Mouse (Mus musculus): Measurements from ENCODE around the gene Rab11fip5.
A peak's percentile ranks its signal among the peaks of the same experiment; 100 is the strongest.

The Rab11fip5 gene

DNA sequence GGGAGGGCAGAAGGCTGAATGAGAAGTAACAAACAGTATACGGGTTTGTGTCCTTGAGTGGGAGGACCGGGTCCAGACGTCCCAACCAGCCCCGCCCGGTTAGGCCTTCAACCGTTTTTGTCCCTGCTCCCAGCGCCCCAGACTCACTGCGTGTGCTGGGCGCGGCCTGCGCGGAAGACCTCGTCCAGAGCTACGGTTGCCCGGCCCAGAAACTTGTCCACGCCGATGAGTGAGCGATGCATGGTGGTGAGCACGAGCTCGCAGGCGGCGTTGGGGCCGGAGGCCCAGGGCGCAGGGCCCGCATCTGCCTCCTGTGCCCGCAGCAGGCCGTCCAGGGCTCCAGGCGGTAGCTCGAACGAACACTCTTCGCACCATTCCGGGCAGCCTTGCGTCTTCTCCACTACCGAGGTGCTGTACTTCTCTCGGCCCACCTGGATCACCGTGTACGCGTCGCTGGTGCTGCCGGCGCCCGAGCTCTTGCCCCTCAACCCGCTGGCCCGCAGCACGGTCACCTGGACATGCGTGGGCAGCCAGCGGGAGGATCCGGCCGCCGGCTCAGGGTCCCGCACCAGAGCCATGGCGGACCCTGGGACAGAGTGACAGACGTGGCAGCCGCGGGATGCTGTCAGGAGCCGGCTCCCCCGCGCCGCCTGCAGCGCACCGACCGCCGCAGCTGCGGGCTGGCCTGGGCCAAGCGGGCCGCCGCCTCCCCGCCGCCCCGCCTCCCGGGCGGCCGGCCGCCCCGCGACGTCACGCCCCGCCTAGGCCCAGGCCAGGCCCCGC is at the start of gene Rab11fip5:
Rab11fip5 (minus strand) TSS at position 684 of the 783 bp plus-strand sequence.
- DNase-seq (ENCODE audit: low spot score in 2 of 2): peak; percentile 49 to 58

GRCm38 (mm10) chr6:85423836-85424379 is 49.5 kb upstream of the Rab11fip5 start, which contains the start of gene Noto:
Noto (plus strand) TSS chr6:85423886.
- no peak for DNase-seq (ENCODE audit: low spot score in 2 of 2)

- DNase-seq (ENCODE audit: low spot score in 2 of 2): no peak
These were observed 44.7 kb upstream of the Rab11fip5 start for GRCm38 (mm10) chr6:85419150-85419549.

- no peak for DNase-seq (ENCODE audit: low spot score in 2 of 2)
These were observed 41.4 kb upstream of the Rab11fip5 start for GRCm38 (mm10) chr6:85415829-85416228.

DNA sequence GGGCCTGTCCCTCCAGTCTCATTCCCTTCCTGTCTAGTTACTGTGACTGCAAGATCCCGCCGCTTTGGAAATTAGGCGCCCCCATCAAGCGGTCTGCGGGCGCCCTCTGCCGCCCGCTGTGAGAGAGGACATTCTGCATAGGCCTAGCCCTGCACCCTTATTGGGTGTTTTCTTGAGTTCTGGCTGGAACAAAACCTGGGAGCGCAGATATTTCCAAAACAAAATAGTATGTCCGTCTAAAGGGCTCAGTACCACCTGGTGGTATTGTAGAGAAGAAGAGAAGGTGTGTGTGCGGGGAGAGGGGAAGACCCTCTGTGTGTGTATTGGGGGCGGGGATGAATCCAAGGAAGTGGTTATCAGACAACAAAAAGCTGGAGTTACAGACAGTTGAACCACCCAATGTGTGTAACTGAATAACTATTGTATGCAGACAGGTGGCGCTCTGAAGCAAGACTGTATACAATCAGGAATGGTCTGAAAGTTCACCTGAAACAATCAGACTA is 36.4 kb upstream of the Rab11fip5 start:
- DNase-seq (ENCODE audit: low spot score in 2 of 2): peak; percentile 65 to 80

DNA sequence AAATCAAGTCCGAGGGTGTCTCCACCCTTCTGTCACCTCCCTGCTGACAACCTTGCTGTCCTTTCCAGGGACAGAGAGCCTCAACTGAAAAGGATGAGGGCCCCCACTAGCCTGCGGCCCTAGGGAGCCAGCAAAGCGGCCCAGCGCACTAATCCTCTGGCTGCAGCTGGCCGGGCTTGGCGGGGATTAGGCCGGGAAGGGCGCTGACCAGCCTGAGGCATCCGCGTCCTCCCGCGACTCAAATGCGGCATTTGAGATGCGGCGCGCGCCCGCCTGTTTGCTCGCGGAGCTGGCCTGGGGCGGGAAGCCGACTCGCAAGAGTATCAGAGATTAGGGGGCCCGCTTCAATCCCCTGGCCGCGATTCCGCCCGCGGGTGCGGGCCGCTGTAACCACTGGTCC is 34.6 kb upstream of the Rab11fip5 start:
- no peak for DNase-seq (ENCODE audit: low spot score in 2 of 2)

DNA sequence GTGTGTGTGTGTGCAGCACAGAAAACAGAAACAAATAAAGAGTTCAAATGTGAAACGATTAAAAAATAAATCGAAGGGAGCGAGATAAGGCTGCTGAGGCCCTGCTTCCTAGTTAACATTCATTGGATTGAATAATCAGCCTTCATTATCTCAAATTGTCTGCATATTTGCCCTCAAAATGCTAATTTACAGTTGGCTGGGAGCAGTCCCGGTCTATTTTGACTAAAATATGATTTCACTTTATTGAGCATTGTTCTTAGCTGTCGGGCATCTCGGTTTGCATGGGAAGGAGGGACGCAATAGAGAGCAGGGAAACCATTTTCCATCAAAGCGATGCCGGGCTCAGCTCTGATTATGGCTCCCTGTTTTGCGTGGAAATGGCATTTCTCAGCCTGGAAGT is 28.6 kb upstream of the Rab11fip5 start:
- DNase-seq (ENCODE audit: low spot score in 2 of 2): no peak

DNA sequence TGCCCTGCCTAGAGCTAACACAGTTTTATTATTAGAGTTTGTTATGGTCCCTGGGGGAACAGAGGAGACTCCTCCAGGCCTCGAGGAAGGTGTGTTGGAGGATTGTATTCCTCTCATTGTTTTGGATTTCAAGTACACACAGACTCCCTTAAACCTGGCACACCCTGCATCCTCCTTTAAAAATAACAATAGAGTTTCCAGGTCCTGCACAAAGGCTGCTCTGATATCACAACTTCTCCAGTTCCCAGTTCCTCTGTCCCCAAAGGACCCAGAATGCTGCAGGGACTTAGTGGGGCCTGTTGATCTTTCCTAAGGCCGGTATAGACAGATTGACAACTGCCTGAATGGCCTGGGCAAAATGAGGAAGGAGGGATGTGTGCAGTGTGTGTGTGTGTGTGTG is 28.2 kb upstream of the Rab11fip5 start:
- no peak for DNase-seq (ENCODE audit: low spot score in 2 of 2)

- DNase-seq (ENCODE audit: low spot score in 2 of 2): peak in 1 of 2 experiments; percentile 39
These were observed 25.3 kb upstream of the Rab11fip5 start for GRCm38 (mm10) chr6:85399715-85400114.

DNA sequence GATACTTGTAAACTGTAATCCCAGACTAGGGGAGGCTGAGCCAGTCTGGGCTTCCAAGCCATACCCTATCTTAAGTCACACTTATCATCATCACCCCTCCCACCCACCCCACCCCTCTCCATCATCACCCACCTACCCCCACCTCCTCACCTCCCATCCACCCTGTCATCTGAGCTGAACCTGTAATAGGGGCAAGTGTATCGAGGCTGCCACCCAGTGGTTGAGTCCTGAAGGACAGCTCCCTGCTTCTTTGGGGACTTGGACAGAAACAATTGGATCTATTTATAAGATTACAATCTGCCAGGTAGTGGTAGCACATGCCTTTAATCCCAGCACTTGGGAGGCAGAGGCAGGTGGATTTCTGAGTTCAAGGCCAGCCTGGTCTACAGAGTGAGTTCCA is 22.7 kb upstream of the Rab11fip5 start:
- no peak for DNase-seq (ENCODE audit: low spot score in 2 of 2)

DNA sequence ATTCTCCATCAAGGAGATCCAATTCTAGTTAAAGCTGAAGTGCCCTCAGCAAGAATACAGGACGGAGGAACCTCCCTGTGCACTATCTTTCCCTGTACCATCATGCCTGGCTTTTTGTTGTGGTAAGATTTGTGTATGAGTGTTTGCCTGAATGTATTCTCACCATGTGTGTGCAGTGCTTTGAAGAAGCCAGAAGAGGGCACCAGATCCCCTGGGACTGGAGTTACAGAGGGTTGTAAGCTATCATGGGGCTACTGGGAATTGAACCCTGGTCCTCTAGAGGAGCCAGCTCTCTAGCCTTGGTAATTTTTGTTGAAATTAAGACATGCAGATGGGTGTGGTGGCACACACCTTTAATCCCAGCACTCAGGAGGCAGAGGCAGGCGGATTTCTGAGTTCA is 20.9 kb upstream of the Rab11fip5 start:
- no peak for DNase-seq (ENCODE audit: low spot score in 2 of 2)

- DNase-seq (ENCODE audit: low spot score in 2 of 2): peak; percentile 58 to 80
These were observed 17.4 kb upstream of the Rab11fip5 start for GRCm38 (mm10) chr6:85391803-85392202.

GRCm38 (mm10) chr6:85388608-85389007 is 14.2 kb upstream of the Rab11fip5 start:
- no peak for DNase-seq (ENCODE audit: low spot score in 2 of 2)

DNA sequence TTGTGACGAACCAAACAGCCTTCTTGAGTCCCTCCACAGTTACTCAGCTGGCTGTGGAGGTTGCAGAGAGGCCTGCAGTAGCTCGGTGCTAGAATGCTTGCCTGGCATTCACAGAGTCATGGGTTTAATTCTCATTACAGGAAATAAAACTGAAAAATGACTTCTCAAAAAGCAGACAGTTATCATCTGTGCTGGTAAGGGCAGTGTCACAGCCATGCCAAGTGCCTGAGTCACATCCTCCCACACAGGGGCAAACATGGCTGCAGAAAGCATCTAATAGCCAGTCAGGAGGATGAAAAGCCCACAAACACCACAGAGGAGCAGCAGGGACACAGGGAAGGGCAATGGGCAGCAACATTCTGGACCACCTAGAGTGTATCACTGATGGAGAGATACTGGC is 8.4 kb upstream of the Rab11fip5 start:
- DNase-seq (ENCODE audit: low spot score in 2 of 2): no peak

GRCm38 (mm10) chr6:85381648-85382020 is 7.2 kb upstream of the Rab11fip5 start:
- no peak for DNase-seq (ENCODE audit: low spot score in 2 of 2)

- DNase-seq (ENCODE audit: low spot score in 2 of 2): no peak
These were observed 6.6 kb upstream of the Rab11fip5 start for GRCm38 (mm10) chr6:85380901-85381647.

DNA sequence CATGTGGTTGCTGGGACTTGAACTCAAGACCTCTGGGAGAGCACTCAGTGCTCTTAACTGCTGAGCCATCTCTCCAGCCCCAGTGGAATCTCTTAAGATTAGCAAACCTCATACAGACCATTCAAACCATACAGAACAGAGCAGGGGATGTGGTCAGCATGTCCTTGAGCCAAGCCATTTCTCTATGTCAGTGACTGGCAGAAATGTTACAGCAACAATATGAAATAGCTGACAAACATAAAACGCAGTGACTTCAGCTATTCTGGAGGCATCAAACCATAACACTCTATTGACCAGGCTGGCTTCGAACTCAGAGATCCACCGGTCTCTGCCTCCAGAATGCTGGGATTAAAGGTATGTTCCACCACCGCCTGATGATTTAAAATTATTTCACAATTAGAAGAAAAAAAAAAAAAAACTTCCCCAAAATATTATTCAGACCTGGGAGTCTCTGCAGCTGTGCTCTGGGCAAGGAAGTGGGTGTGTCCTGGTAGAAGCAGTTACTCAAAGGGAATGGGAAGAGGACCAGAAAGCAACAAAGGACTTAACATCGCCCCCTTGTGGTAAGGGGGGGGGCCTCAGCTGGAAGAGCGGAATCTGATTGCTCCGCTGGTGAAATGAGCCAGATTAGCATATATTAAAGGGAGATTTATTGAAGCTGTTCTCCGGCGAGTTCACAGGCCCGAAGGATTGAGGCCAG is 5.9 kb upstream of the Rab11fip5 start:
- DNase-seq (ENCODE audit: low spot score in 2 of 2): peak; percentile 80 to 82

GRCm38 (mm10) chr6:85378629-85379028 is 4.2 kb upstream of the Rab11fip5 start:
- DNase-seq (ENCODE audit: low spot score in 2 of 2): no peak

- no peak for DNase-seq (ENCODE audit: low spot score in 2 of 2)
These were observed 3.4 kb upstream of the Rab11fip5 start for GRCm38 (mm10) chr6:85377876-85378275.

DNA sequence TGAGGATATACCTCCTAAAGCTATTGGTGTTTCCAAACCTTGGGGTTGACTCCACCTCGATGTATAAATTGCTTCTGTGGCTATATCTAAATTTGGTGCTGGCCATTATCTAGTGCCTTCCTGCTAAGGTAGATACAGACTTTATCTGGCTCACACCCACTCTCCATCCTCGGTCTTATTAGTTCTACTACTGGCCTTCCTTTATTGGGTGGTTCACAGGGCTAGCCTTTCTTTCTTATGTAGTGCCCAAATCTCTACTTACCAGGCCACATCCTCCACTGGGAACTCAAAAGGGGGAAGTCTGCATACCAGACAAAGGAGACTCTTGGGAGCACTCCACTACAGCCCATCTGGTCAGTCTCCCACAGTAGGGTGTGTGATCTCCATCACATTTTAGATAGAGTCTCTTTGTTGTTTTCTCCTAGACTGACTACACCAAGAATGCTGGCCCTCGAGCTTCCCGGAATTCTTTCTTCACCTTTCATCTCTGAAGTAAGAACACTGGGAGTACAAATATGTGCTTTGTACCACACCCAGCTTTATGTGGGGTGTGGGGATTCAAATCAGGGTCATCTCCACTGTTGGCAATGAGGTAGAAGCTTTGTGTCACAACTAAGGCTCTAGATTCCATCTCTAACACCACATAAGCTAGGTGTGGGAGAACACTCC is 2.8 kb upstream of the Rab11fip5 start:
- no peak for DNase-seq (ENCODE audit: low spot score in 2 of 2)

GRCm38 (mm10) chr6:85374734-85375114 is 290 bp upstream of the Rab11fip5 start:
- peak; percentile 97 for DNase-seq (ENCODE audit: low spot score in 2 of 2)
